Mouse (Mus musculus) heart, embryonic 13.5 days (tissue): ENCODE results near the gene Prdm2. TPM values are rescaled to one million over a fixed set of nuclear protein-coding genes. Genes with fewer than 3 reads are reported as not detected.
A peak's percentile ranks its signal among the peaks of the same experiment; 100 is the strongest.

ENCODE experiments used
- ATAC-seq: fragments of 200-750 bp; cut with Nextera tagmentation; 2 replicates; pipeline ENCODE4 v1.8.0; 2017; ENCODE audit warnings: moderate TSS enrichment; ENCODE audit not compliant: insufficient number of reproducible peaks, low FRiP score, low TSS enrichment; ENCODE audit errors: extremely low read depth
- H3K27ac ChIP-seq: fragments of 300-500 bp; sonication (generic); replicated peaks from 2 replicates; pipeline ENCODE4 v1.5.1; 2015; ENCODE audit warnings: moderate library complexity, mild to moderate bottlenecking, inconsistent platforms
- H3K27me3 ChIP-seq: fragments of 300-500 bp; sonication (generic); replicated peaks from 2 replicates; pipeline ENCODE4 v1.6.1; 2015; ENCODE audit warnings: mild to moderate bottlenecking, inconsistent platforms
- H3K36me3 ChIP-seq: fragments of 300-500 bp; sonication (generic); 2 replicates; pipeline ENCODE4 v1.6.1; 2015; ENCODE audit warnings: mild to moderate bottlenecking, inconsistent platforms
- H3K4me1 ChIP-seq: fragments of 300-500 bp; sonication (generic); 2 replicates; pipeline ENCODE4 v1.6.1; 2015; ENCODE audit warnings: inconsistent platforms
- H3K4me2 ChIP-seq: fragments of 300-500 bp; sonication (generic); 2 replicates; pipeline ENCODE4 v1.6.1; 2015; ENCODE audit warnings: inconsistent platforms, mild to moderate bottlenecking, moderate library complexity
- H3K4me3 ChIP-seq: fragments of 300-500 bp; sonication (generic); 2 replicates; pipeline ENCODE4 v1.5.1; 2015; ENCODE audit warnings: moderate library complexity, mild to moderate bottlenecking, inconsistent platforms
- H3K9ac ChIP-seq: fragments of 300-500 bp; sonication (generic); 2 replicates; pipeline ENCODE4 v1.6.1; 2015; ENCODE audit warnings: inconsistent platforms, mild to moderate bottlenecking, moderate library complexity
- H3K9me3 ChIP-seq: fragments of 300-500 bp; sonication (generic); 2 replicates; pipeline ENCODE4 v1.6.1; 2016; ENCODE audit warnings: inconsistent platforms
- whole genome bisulfite sequencing: fragments of 180-500 bp; shearing (Covaris S2); methylation state at CpG from one replicate; pipeline ENCODE4 v1.1.7; 2015; ENCODE audit warnings: mixed read lengths; 5-methylcytosine and 5-hydroxymethylcytosine counted together
- polyA plus RNA-seq: library from polyadenylated mRNA; unstranded; fragments of >200 nt; fragmentation: Nextera tagmentation; extraction: Ambion mirVana; gene quantifications from 2 replicates; pipeline ENCODE4 v1.2.1, GENCODE M21; 2015

The Prdm2 gene
- polyA plus RNA-seq, 1 experiment from 2014 or later: 7.0 TPM

GRCm38 (mm10) chr4:143125290-143125689 lies 87.5 kb downstream of the Prdm2 start:
- 81% methylated on average over 6 of the region's 6 CpGs for whole genome bisulfite sequencing
- Histone ChIP-seq H3K4me3 (no peak overlapping the region), H3K9ac (no peak overlapping the region), H3K27me3 (no peaks in the 10 kb centered on the region), H3K4me1 (peaks cover 41% of the 10 kb centered on the region), H3K27ac (no peak overlapping the region), H3K4me2 (no peak overlapping the region), H3K9me3 (no peaks in the 10 kb centered on the region), H3K36me3 (peaks cover 31% of the 10 kb centered on the region)
- no peak for ATAC-seq

DNA sequence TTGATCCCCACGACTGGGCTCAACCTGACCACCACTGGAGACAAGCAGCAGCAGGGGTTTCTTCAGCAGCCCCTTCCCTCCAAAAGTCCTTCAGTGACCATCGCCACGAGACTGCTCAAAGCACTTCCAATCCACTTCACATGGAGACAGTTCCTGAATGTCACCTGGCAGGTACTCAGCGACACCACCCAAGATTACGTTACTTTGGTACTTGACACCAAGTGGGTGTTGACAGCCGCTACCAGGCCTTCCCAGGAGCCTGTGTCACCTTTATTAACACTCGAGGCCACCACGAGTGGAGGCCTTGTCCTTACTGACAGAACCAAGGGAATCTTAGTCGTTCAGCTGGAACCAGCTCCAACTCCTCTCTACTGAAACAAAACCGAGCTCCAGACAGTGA lies 89.8 kb downstream of the Prdm2 start:
- Histone ChIP-seq H3K4me2 (no peak overlapping the region), H3K9ac (peak overlapping the region; percentile 45; the same call in 1 of the 2 replicates), H3K9me3 (no peaks in the 10 kb centered on the region), H3K4me1 (peaks cover 46% of the 10 kb centered on the region), H3K27me3 (no peaks in the 10 kb centered on the region), H3K36me3 (peaks cover 15% of the 10 kb centered on the region), H3K27ac (no peak overlapping the region), H3K4me3 (no peak overlapping the region)
- 48% methylated on average over 10 of the region's 10 CpGs for WGBS
- ATAC-seq: no peak

- Histone ChIP-seq H3K9ac (no peak overlapping the region), H3K4me3 (no peak overlapping the region), H3K27ac (no peak overlapping the region), H3K36me3 (peaks cover 4% of the 10 kb centered on the region), H3K9me3 (no peaks in the 10 kb centered on the region), H3K4me1 (peaks cover 46% of the 10 kb centered on the region), H3K27me3 (no peaks in the 10 kb centered on the region; the same call in 1 of the 2 replicates), H3K4me2 (no peak overlapping the region)
- WGBS: 82% methylated on average over 3 of the region's 3 CpGs
- ATAC-seq: no peak
Measured at GRCm38 (mm10) chr4:143121174-143121573, 91.6 kb downstream of the Prdm2 start.

GRCm38 (mm10) chr4:143120008-143120407 lies 92.8 kb downstream of the Prdm2 start:
- Histone ChIP-seq H3K4me3 (no peak overlapping the region), H3K9ac (no peak overlapping the region), H3K27me3 (no peaks in the 10 kb centered on the region; the same call in 1 of the 2 replicates), H3K9me3 (no peaks in the 10 kb centered on the region), H3K4me1 (peaks cover 40% of the 10 kb centered on the region), H3K36me3 (peaks cover 3% of the 10 kb centered on the region; the same call in 1 of the 2 replicates), H3K27ac (no peak overlapping the region), H3K4me2 (no peak overlapping the region)
- no peak for ATAC-seq
- WGBS: 85% methylated on average over 8 of the region's 8 CpGs

DNA sequence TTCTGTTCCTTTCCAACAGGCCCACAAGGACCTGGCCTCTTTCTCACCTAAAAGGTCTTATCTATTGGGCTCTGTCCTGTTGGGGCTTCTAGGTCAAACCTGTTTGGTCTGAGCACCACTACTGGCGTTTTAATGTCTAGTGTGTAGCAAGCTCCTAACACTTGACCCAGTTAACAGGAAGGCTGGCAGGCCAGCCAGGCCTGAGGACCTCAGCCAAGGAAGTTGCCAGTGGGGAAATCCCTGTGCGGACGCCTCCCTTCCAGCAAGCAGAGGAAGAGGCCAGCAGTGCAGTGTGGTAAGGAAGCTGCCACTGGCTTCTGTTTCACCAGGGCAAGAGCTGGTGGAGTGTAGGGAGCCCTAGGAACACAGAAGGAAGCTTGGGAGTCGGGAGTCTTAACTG lies 94.0 kb downstream of the Prdm2 start:
- no peaks in the 10 kb centered on the region; the same call in 1 of the 2 replicates for H3K27me3 ChIP-seq
- no peak overlapping the region for H3K4me3 ChIP-seq
- H3K27ac ChIP-seq: no peak overlapping the region
- no peak overlapping the region for H3K4me2 ChIP-seq
- no peaks in the 10 kb centered on the region for H3K9me3 ChIP-seq
- no peak overlapping the region for H3K9ac ChIP-seq
- no peak for ATAC-seq
- H3K4me1 ChIP-seq: peaks cover 35% of the 10 kb centered on the region
- WGBS: 50% methylated on average over 4 of the region's 4 CpGs
- H3K36me3 ChIP-seq: peaks cover 3% of the 10 kb centered on the region; the same call in 1 of the 2 replicates

DNA sequence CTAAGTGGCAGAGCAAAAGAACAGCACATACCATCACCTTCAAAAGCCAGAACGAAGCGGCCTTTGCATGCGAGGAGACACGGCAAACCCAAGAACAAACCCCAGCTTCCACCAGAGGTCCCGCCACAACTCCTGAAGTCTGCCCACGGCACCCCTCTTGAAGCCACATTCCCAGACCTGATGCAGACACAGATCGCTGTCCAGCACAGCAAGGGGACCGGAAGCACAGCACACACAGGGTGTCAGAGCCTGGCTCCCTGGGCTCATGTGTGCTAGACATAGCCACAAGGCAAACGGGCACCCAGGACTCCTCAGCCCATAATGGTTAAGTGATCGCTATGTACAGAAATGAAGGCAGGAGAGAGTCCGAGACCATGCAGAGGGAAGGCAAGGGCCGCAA lies 96.9 kb downstream of the Prdm2 start:
- Histone ChIP-seq H3K9me3 (no peaks in the 10 kb centered on the region), H3K36me3 (peaks cover 13% of the 10 kb centered on the region), H3K4me1 (peaks cover 19% of the 10 kb centered on the region), H3K4me2 (no peak overlapping the region), H3K27me3 (no peaks in the 10 kb centered on the region; the same call in 1 of the 2 replicates), H3K4me3 (no peak overlapping the region), H3K9ac (no peak overlapping the region), H3K27ac (no peak overlapping the region)
- WGBS: 62% methylated on average over 12 of the region's 12 CpGs
- ATAC-seq: no peak

GRCm38 (mm10) chr4:143114232-143114979 lies 98.4 kb downstream of the Prdm2 start:
- Histone ChIP-seq H3K9me3 (no peaks in the 10 kb centered on the region), H3K4me3 (no peak overlapping the region), H3K36me3 (peaks cover 28% of the 10 kb centered on the region), H3K4me1 (peaks cover 10% of the 10 kb centered on the region), H3K4me2 (no peak overlapping the region), H3K27ac (no peak overlapping the region), H3K27me3 (no peaks in the 10 kb centered on the region; the same call in 1 of the 2 replicates), H3K9ac (no peak overlapping the region)
- WGBS: 80% methylated on average over 21 of the region's 21 CpGs
- no peak for ATAC-seq

DNA sequence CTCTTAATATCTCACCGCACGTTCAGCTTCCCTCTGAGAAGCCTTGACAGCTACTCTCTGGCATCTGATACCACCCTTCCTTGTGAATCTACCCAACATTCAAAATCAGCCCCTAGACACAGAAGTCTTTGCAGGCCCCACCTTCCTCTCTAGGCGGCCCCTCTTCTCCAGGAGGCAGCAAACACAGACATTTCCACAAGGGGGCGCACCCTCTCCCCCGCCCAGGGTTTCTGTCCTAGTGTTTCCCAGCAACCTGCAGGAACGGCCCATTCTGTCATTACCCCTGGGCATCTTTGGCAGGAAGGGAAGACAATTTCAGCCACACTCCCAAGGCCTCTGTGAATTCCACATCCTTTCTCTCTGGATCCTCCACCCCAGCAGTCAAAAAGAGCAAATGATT lies 99.8 kb downstream of the Prdm2 start:
- no peaks in the 10 kb centered on the region; the same call in 1 of the 2 replicates for H3K27me3 ChIP-seq
- no peak overlapping the region for H3K4me3 ChIP-seq
- no peak overlapping the region for H3K4me2 ChIP-seq
- H3K36me3 ChIP-seq: peaks cover 42% of the 10 kb centered on the region
- peaks cover 3% of the 10 kb centered on the region; the same call in 1 of the 2 replicates for H3K4me1 ChIP-seq
- no peak overlapping the region for H3K9ac ChIP-seq
- H3K27ac ChIP-seq: no peak overlapping the region
- 42% methylated on average over 6 of the region's 6 CpGs for WGBS
- ATAC-seq: no peak
- no peaks in the 10 kb centered on the region for H3K9me3 ChIP-seq

- H3K27ac ChIP-seq: no peak overlapping the region
- no peak overlapping the region for H3K4me2 ChIP-seq
- H3K27me3 ChIP-seq: no peaks in the 10 kb centered on the region
- ATAC-seq: no peak
- H3K4me3 ChIP-seq: no peak overlapping the region
- H3K9me3 ChIP-seq: no peaks in the 10 kb centered on the region
- H3K9ac ChIP-seq: no peak overlapping the region
- peaks cover 7% of the 10 kb centered on the region for H3K4me1 ChIP-seq
- H3K36me3 ChIP-seq: peaks cover 44% of the 10 kb centered on the region
- 82% methylated on average over 2 of the region's 2 CpGs for WGBS
Measured at GRCm38 (mm10) chr4:143112439-143112838, 100.4 kb downstream of the Prdm2 start.

GRCm38 (mm10) chr4:143111872-143112271 lies 100.9 kb downstream of the Prdm2 start:
- Histone ChIP-seq H3K36me3 (peaks cover 41% of the 10 kb centered on the region), H3K4me3 (no peak overlapping the region), H3K27me3 (no peaks in the 10 kb centered on the region), H3K27ac (no peak overlapping the region), H3K9ac (no peak overlapping the region), H3K9me3 (no peaks in the 10 kb centered on the region), H3K4me1 (peaks cover 7% of the 10 kb centered on the region), H3K4me2 (no peak overlapping the region)
- no peak for ATAC-seq
- 83% methylated on average over 5 of the region's 5 CpGs for WGBS

GRCm38 (mm10) chr4:143108552-143108951 lies 104.2 kb downstream of the Prdm2 start:
- H3K27ac ChIP-seq: no peak overlapping the region
- H3K4me3 ChIP-seq: no peak overlapping the region
- H3K27me3 ChIP-seq: peaks cover 8% of the 10 kb centered on the region; the same call in 1 of the 2 replicates
- WGBS: 75% methylated on average over 9 of the region's 9 CpGs
- H3K36me3 ChIP-seq: peaks cover 50% of the 10 kb centered on the region
- H3K9ac ChIP-seq: no peak overlapping the region
- peaks cover 4% of the 10 kb centered on the region; the same call in 1 of the 2 replicates for H3K4me1 ChIP-seq
- ATAC-seq: no peak
- no peak overlapping the region for H3K4me2 ChIP-seq
- H3K9me3 ChIP-seq: no peaks in the 10 kb centered on the region

DNA sequence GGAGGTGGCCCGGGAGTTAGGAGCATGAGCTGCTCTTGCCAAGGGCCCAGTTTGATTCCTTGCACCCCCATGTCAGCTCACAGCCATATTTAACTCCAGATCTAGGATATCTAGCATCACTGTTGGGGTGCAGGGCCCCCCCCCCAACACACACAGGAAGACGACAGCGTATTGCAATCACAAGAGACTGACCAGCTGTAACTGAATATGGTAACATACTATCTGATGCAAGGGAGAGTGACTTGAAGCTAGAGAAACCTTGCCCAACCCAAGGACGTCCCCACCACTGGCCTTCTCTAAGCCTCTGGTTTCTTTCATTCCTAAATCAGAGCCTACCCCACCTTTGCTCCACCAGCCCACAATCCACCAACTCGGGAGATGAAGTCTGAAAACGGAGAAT lies 105.8 kb downstream of the Prdm2 start:
- H3K27ac ChIP-seq: no peak overlapping the region
- H3K4me1 ChIP-seq: peaks cover 4% of the 10 kb centered on the region; the same call in 1 of the 2 replicates
- peaks cover 50% of the 10 kb centered on the region for H3K36me3 ChIP-seq
- H3K4me2 ChIP-seq: no peak overlapping the region
- no peak overlapping the region for H3K9ac ChIP-seq
- H3K4me3 ChIP-seq: no peak overlapping the region
- peaks cover 22% of the 10 kb centered on the region for H3K27me3 ChIP-seq
- ATAC-seq: no peak
- WGBS: 72% methylated on average over 6 of the region's 6 CpGs
- no peaks in the 10 kb centered on the region for H3K9me3 ChIP-seq
